Mouse (Mus musculus) ES-Bruce4 (cell line): Measurements from ENCODE around the gene Gramd4. TPM values are rescaled to one million over a fixed set of nuclear protein-coding genes. Genes with fewer than 3 reads are reported as not detected.

Experiments
- H3K27ac ChIP-seq: 2 replicates; pipeline ENCODE4 v1.5.1; 2012; ENCODE audit warnings: low read length, inconsistent platforms; ENCODE audit not compliant: insufficient read depth
- H3K27me3 ChIP-seq: 2 replicates; pipeline ENCODE4 v1.6.1; 2012; ENCODE audit warnings: mild to moderate bottlenecking, low read length, inconsistent platforms; ENCODE audit not compliant: control insufficient read depth, poor library complexity, insufficient read depth, severe bottlenecking
- H3K36me3 ChIP-seq: 2 replicates; pipeline ENCODE4 v1.6.1; 2012; ENCODE audit warnings: inconsistent platforms, mild to moderate bottlenecking, low read length, moderate library complexity; ENCODE audit not compliant: control insufficient read depth, poor library complexity, insufficient read depth, severe bottlenecking
- H3K4me1 ChIP-seq: one replicate; pipeline ENCODE4 v1.8.1; 2011; ENCODE audit warnings: low read length; ENCODE audit not compliant: control insufficient read depth, insufficient read depth
- H3K4me3 ChIP-seq: 2 replicates; pipeline ENCODE4 v1.5.1; 2011; ENCODE audit warnings: low read depth, mild to moderate bottlenecking, low read length
- H3K9ac ChIP-seq: 2 replicates; pipeline ENCODE4 v1.6.1; 2012; ENCODE audit warnings: low read depth, mild to moderate bottlenecking, inconsistent platforms; ENCODE audit not compliant: poor library complexity, severe bottlenecking
- H3K9me3 ChIP-seq: replicated peaks from 2 replicates; pipeline ENCODE4 v1.6.1; 2012; ENCODE audit warnings: mild to moderate bottlenecking, low read length, inconsistent platforms; ENCODE audit not compliant: control insufficient read depth, poor library complexity, insufficient read depth, severe bottlenecking
- CTCF ChIP-seq: IDR thresholded peaks from one replicate; pipeline ENCODE4 v1.8.1; 2011; ENCODE audit warnings: low read depth, low read length
- EP300 ChIP-seq: IDR thresholded peaks from 2 replicates; pipeline ENCODE4 v1.6.1; 2011; ENCODE audit warnings: low read depth, low read length; ENCODE audit not compliant: insufficient read depth
- POLR2A ChIP-seq: IDR thresholded peaks from one replicate; pipeline ENCODE4 v1.8.1; 2011; ENCODE audit warnings: low read length; ENCODE audit not compliant: insufficient read depth
- polyA plus RNA-seq: library from polyadenylated mRNA; stranded (reverse); fragments of >200 nt; gene quantifications from 2 replicates; pipeline ENCODE4 v1.2.4, GENCODE M21; 2011; ENCODE audit warnings: low read depth; ENCODE audit not compliant: missing spikeins, insufficient read depth, insufficient read length

Gramd4 gene
- polyA plus RNA-seq, 1 experiment: 22.6 TPM

DNA sequence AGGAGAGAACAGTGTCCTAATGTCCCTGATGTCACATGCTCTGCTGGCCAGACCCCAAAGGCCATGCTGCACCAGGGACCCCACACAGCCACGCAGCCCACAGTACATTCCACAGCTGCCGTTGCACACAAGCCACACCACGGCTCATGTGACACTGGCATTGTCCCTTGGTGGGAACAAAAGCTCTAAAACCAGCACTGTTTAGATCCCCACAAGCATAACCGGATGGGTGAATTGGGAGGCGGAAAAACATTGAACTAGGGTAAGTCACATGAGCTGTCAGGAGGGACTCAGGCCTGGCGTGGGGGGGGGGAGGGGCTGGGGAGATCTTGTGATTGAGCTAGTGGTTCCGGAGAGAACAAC lies 111.0 kb downstream of the Gramd4 start:
- no peak overlapping the region for H3K27ac ChIP-seq

DNA sequence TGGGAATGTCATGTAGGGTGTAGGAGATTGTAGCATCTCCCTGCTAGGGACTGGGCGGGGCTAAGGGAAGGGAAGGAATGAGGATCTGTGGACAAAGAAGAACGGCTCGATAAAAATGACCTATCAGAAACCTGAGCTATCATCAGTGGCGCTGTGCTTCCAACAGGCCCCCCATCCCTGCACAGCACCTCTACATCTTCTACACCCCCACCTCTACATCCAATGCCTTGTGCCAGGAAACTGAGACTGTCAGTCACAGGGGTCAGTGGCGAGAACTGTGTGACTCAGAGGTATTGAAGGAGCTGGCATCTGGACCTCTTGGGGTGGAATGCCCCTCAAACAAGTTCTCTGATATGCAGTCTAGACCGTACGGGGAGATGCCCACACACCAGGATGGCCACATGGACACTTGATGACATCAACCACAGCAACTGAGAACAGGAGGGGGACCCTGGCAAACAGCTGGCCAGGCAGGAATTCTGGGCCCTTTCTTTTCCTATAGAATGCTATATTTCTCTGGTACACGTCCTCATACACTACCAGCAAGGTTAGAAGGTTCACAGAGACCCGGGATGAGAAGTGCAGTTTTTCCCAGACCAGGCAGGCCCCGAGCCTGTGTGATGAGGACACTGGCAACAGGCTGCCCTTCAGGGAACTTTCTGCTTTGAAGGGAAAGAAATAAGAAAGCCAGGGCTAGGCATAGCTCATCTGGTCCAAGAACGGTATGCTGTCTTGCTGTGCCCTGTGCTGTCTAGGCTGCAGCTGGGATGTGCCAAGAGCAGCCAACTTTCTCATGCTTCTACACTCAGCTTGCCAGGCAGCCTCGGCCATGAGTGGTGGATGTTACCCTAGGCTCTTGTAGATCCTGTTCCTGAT lies 111.7 kb downstream of the Gramd4 start:
- Histone ChIP-seq H3K27me3 (no peaks in the 10 kb centered on the region), H3K9ac (no peak overlapping the region), H3K4me3 (no peak overlapping the region), H3K9me3 (no peaks in the 10 kb centered on the region), H3K36me3 (no peaks in the 10 kb centered on the region), H3K4me1 (peaks cover 2% of the 10 kb centered on the region), H3K27ac (no peak overlapping the region)
- TF ChIP-seq POLR2A (no peak), CTCF (no peak), EP300 (no peak)

More for the DNA sequence above, 111.0 kb downstream of the Gramd4 start:
- Histone ChIP-seq H3K36me3 (no peaks in the 10 kb centered on the region), H3K27me3 (no peaks in the 10 kb centered on the region), H3K4me1 (peaks cover 2% of the 10 kb centered on the region), H3K9ac (no peak overlapping the region), H3K4me3 (no peak overlapping the region), H3K9me3 (no peaks in the 10 kb centered on the region)
- no peak for TF ChIP-seq POLR2A
- 0 out of 2 replicates have a peak, but pooled peaks have one; percentile 14 for TF ChIP-seq EP300

DNA sequence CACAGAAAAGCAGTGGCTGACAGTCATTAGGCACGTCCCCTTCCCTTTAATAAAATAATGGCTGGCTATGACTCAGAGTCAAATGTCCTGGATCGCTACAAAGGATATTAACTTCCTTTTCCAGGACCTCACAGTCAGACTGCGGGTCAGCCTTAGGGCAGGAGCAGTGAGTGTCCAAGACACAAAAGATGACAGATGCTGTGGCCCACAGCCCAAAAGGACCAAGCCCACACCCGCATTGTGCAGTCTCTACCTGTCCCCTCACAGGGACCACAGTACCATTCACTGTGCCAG lies 112.3 kb downstream of the Gramd4 start:
- Histone ChIP-seq H3K4me1 (peaks cover 2% of the 10 kb centered on the region), H3K36me3 (no peaks in the 10 kb centered on the region), H3K4me3 (no peak overlapping the region), H3K27me3 (no peaks in the 10 kb centered on the region), H3K9ac (no peak overlapping the region), H3K27ac (no peak overlapping the region), H3K9me3 (no peaks in the 10 kb centered on the region)
- no peak for TF ChIP-seq POLR2A
- TF ChIP-seq CTCF: no peak
- TF ChIP-seq EP300: no peak

DNA sequence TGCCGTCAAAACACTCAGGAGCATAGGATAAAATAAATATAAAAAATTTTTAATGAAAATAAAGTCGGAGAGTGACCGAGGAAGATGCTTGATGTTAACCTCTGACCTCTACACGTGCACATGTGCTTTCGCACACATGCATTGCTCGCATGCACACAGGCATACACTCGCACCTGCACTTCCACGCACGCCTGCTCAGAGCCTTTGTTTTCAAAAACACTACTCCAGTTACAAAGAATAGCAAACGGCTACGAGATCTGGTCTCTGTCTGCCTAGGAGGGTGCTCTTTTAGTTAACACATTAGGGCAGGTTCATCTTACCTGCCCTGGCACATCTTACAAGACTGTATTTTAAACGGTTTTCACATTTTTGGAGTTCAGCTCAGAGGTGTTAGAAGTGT lies 113.8 kb downstream of the Gramd4 start:
- H3K27ac ChIP-seq: no peak overlapping the region
- TF ChIP-seq CTCF: no peak
- TF ChIP-seq POLR2A: no peak
- no peak for TF ChIP-seq EP300
- no peak overlapping the region for H3K4me3 ChIP-seq
- H3K4me1 ChIP-seq: peaks cover 2% of the 10 kb centered on the region
- no peaks in the 10 kb centered on the region for H3K27me3 ChIP-seq
- H3K9me3 ChIP-seq: no peaks in the 10 kb centered on the region
- H3K36me3 ChIP-seq: no peaks in the 10 kb centered on the region
- H3K9ac ChIP-seq: no peak overlapping the region

DNA sequence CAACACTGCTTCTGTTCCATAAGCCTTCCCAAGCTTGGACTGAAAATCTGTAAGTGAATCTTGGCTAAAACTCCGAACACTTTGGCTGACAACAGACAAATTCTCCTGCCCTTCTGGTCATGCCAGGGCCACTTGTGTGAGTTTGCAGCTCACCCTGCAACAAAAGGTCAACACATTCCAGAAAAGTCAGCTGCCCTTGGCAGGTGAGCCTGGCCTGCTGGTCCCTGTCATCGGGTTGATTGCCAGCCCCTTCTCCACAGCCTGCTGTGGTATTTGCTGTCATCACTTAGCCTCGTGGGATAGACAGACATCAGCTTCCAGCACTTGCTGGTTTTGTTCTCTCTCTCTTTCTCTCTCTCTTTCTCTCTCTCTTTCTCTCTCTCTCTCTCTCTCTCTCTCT lies 114.6 kb downstream of the Gramd4 start:
- no peaks in the 10 kb centered on the region for H3K36me3 ChIP-seq
- no peaks in the 10 kb centered on the region for H3K9me3 ChIP-seq
- H3K4me3 ChIP-seq: no peak overlapping the region
- TF ChIP-seq EP300: no peak
- TF ChIP-seq POLR2A: no peak
- TF ChIP-seq CTCF: no peak
- H3K27me3 ChIP-seq: no peaks in the 10 kb centered on the region
- no peak overlapping the region for H3K27ac ChIP-seq
- H3K9ac ChIP-seq: no peak overlapping the region
- peaks cover 2% of the 10 kb centered on the region for H3K4me1 ChIP-seq

DNA sequence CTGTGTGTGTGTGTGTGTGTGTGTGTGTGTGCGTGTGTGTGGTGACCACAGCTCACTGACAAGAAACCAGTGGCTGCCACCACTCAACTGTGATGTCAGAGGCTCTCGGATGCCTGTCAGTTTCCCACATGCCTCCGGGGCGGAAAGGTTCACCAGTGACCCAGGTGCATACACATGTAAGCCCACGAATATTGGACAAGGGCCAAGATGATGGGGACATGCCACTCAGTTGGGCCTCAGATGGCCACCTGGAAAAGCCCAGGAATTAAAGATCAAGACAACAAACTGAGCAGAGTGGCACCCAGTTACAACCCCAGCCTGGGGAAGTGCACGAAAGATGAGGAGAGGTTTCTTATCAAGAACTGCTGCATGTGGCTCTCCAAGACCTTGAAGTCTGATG lies 115.0 kb downstream of the Gramd4 start:
- H3K9me3 ChIP-seq: no peaks in the 10 kb centered on the region
- H3K4me1 ChIP-seq: peaks cover 2% of the 10 kb centered on the region
- H3K27ac ChIP-seq: no peak overlapping the region
- H3K27me3 ChIP-seq: no peaks in the 10 kb centered on the region
- TF ChIP-seq POLR2A (no peak), EP300 (no peak), CTCF (no peak)
- H3K4me3 ChIP-seq: no peak overlapping the region
- no peaks in the 10 kb centered on the region for H3K36me3 ChIP-seq
- H3K9ac ChIP-seq: no peak overlapping the region
